Mouse (Mus musculus): ENCODE results near the gene Mvb12b. TPM values are rescaled to one million over a fixed set of nuclear protein-coding genes. Genes with fewer than 3 reads are reported as not detected.
A peak's percentile ranks its signal among the peaks of the same experiment; 100 is the strongest.

Gene Mvb12b
- polyA plus RNA-seq (2012; rRNA removed) (6.6 and 6.9 TPM in 2 replicates), polyA plus RNA-seq (2014; fragmentation: Nextera tagmentation; extraction: Ambion mirVana) (8.3 and 11.3 TPM in 2 replicates)

GRCm38 (mm10) chr2:33887328-33888099 lies at the start of gene Mvb12b:
Mvb12b (minus strand) TSS chr2:33887946.
- Histone ChIP-seq H3K4me3 (ENCODE audit: insufficient read depth in 1 of 2, low read depth in 2 of 2, low read length in 2 of 2) (peak within 1 kb of the TSS; percentile 63 to 80), H3K36me3 (replicated peaks; ENCODE audit: control insufficient read depth, insufficient read depth, low read depth) (no peaks in the 10 kb centered on the region), H3K4me2 (ENCODE audit: low read depth) (peak within 1 kb of the TSS; percentile 81), H3K27ac (peak within 1 kb of the TSS; percentile 60), H3K9me3 (ENCODE audit: control insufficient read depth, low read length) (no peaks in the 10 kb centered on the region), H3K27me3 (ENCODE audit: control insufficient read depth, insufficient read depth, low read length) (no peaks in the 10 kb centered on the region), H3K4me1 (replicated peaks; ENCODE audit: control insufficient read depth in 2 of 2, insufficient read depth in 2 of 2, low read length in 1 of 2) (peaks cover 7 to 19% of the 10 kb centered on the region in 2 experiments), H3K9ac (replicated peaks) (peak within 1 kb of the TSS; percentile 89)
- no peak for TF ChIP-seq CTCF (IDR thresholded peaks at IDR 0.05; ENCODE audit: low read depth)
- no peak for TF ChIP-seq EP300 (IDR thresholded peaks at IDR 0.05; ENCODE audit: low read depth)
- DNase-seq (ENCODE audit: low read depth in 3 of 3, low spot score in 3 of 3) = peak in 2 of 3 experiments; percentile 24 to 34
- 2% methylated on average over 52 of the region's 67 CpGs for WGBS (ENCODE audit: insufficient replicate concordance)
- ATAC-seq (ENCODE audit: insufficient read depth) = peak; percentile 80

GRCm38 (mm10) chr2:33935756-33936155 lies 48.0 kb upstream of the Mvb12b start:
- Histone ChIP-seq H3K36me3 (replicated peaks; ENCODE audit: control insufficient read depth, insufficient read depth, low read depth) (no peaks in the 10 kb centered on the region), H3K4me2 (ENCODE audit: low read depth) (no peak overlapping the region), H3K4me3 (ENCODE audit: insufficient read depth in 1 of 2, low read depth in 2 of 2, low read length in 2 of 2) (no peak overlapping the region), H3K9ac (replicated peaks) (no peak overlapping the region), H3K27me3 (ENCODE audit: control insufficient read depth, insufficient read depth, low read length) (no peaks in the 10 kb centered on the region), H3K4me1 (replicated peaks; ENCODE audit: control insufficient read depth in 2 of 2, insufficient read depth in 2 of 2, low read length in 1 of 2) (no peaks in the 10 kb centered on the region), H3K27ac (no peak overlapping the region), H3K9me3 (ENCODE audit: control insufficient read depth, low read length) (no peaks in the 10 kb centered on the region)
- 64% methylated on average over 9 of the region's 9 CpGs for WGBS (ENCODE audit: insufficient replicate concordance)
- ATAC-seq (ENCODE audit: insufficient read depth) = no peak
- DNase-seq (ENCODE audit: low read depth in 3 of 3, low spot score in 3 of 3) = no peak
- TF ChIP-seq CTCF (IDR thresholded peaks at IDR 0.05; ENCODE audit: low read depth) (no peak), EP300 (IDR thresholded peaks at IDR 0.05; ENCODE audit: low read depth) (no peak)

- no peak for TF ChIP-seq EP300 (IDR thresholded peaks at IDR 0.05; ENCODE audit: low read depth)
- no peak for TF ChIP-seq CTCF (IDR thresholded peaks at IDR 0.05; ENCODE audit: low read depth)
- 55% methylated on average over 10 of the region's 10 CpGs for WGBS (ENCODE audit: insufficient replicate concordance)
- ATAC-seq (ENCODE audit: insufficient read depth) (no peak), DNase-seq (ENCODE audit: low read depth in 3 of 3, low spot score in 3 of 3) (no peak)
- Histone ChIP-seq H3K36me3 (replicated peaks; ENCODE audit: control insufficient read depth, insufficient read depth, low read depth) (no peaks in the 10 kb centered on the region), H3K27me3 (ENCODE audit: control insufficient read depth, insufficient read depth, low read length) (no peaks in the 10 kb centered on the region), H3K4me3 (ENCODE audit: insufficient read depth in 1 of 2, low read depth in 2 of 2, low read length in 2 of 2) (no peak overlapping the region), H3K9ac (replicated peaks) (no peak overlapping the region), H3K9me3 (ENCODE audit: control insufficient read depth, low read length) (no peaks in the 10 kb centered on the region), H3K4me1 (replicated peaks; ENCODE audit: control insufficient read depth in 2 of 2, insufficient read depth in 2 of 2, low read length in 1 of 2) (no peaks in the 10 kb centered on the region), H3K4me2 (ENCODE audit: low read depth) (no peak overlapping the region), H3K27ac (no peak overlapping the region)
These were observed 46.1 kb upstream of the Mvb12b start for GRCm38 (mm10) chr2:33933606-33934510.

GRCm38 (mm10) chr2:33931161-33931560 lies 43.4 kb upstream of the Mvb12b start:
- H3K27ac ChIP-seq = no peak overlapping the region
- no peak overlapping the region for H3K4me2 ChIP-seq (ENCODE audit: low read depth)
- ATAC-seq (ENCODE audit: insufficient read depth) (no peak), DNase-seq (ENCODE audit: low read depth in 3 of 3, low spot score in 3 of 3) (no peak)
- no peak overlapping the region for H3K4me3 ChIP-seq (ENCODE audit: insufficient read depth in 1 of 2, low read depth in 2 of 2, low read length in 2 of 2)
- WGBS (ENCODE audit: insufficient replicate concordance) = 41% methylated on average over 5 of the region's 5 CpGs
- no peak for TF ChIP-seq CTCF (IDR thresholded peaks at IDR 0.05; ENCODE audit: low read depth)
- TF ChIP-seq EP300 (IDR thresholded peaks at IDR 0.05; ENCODE audit: low read depth) = no peak
- no peaks in the 10 kb centered on the region for H3K9me3 ChIP-seq (ENCODE audit: control insufficient read depth, low read length)
- no peaks in the 10 kb centered on the region for H3K27me3 ChIP-seq (ENCODE audit: control insufficient read depth, insufficient read depth, low read length)
- H3K36me3 ChIP-seq (replicated peaks; ENCODE audit: control insufficient read depth, insufficient read depth, low read depth) = no peaks in the 10 kb centered on the region
- no peaks in the 10 kb centered on the region for H3K4me1 ChIP-seq (replicated peaks; ENCODE audit: control insufficient read depth in 2 of 2, insufficient read depth in 2 of 2, low read length in 1 of 2)
- no peak overlapping the region for H3K9ac ChIP-seq (replicated peaks)

GRCm38 (mm10) chr2:33925288-33925687 lies 37.5 kb upstream of the Mvb12b start:
- Histone ChIP-seq H3K4me1 (replicated peaks; ENCODE audit: control insufficient read depth in 2 of 2, insufficient read depth in 2 of 2, low read length in 1 of 2) (no peaks in the 10 kb centered on the region), H3K27ac (no peak overlapping the region), H3K27me3 (ENCODE audit: control insufficient read depth, insufficient read depth, low read length) (peaks cover 2% of the 10 kb centered on the region; the same call in 1 of the 2 replicates), H3K9me3 (ENCODE audit: control insufficient read depth, low read length) (no peaks in the 10 kb centered on the region), H3K4me2 (ENCODE audit: low read depth) (no peak overlapping the region), H3K4me3 (ENCODE audit: insufficient read depth in 1 of 2, low read depth in 2 of 2, low read length in 2 of 2) (no peak overlapping the region), H3K36me3 (replicated peaks; ENCODE audit: control insufficient read depth, insufficient read depth, low read depth) (no peaks in the 10 kb centered on the region), H3K9ac (replicated peaks) (no peak overlapping the region)
- TF ChIP-seq EP300 (IDR thresholded peaks at IDR 0.05; ENCODE audit: low read depth) (no peak), CTCF (IDR thresholded peaks at IDR 0.05; ENCODE audit: low read depth) (no peak)
- DNase-seq (ENCODE audit: low read depth in 3 of 3, low spot score in 3 of 3) = no peak
- 31% methylated on average over 5 of the region's 5 CpGs for WGBS (ENCODE audit: insufficient replicate concordance)
- no peak for ATAC-seq (ENCODE audit: insufficient read depth)
